Mouse (Mus musculus) granulocyte monocyte progenitor cell, adult 5-6 weeks (primary cell): ENCODE measurements around the gene 9430097D07Rik. TPM values are rescaled to one million over a fixed set of nuclear protein-coding genes. Genes with fewer than 3 reads are reported as not detected.

ENCODE experiments used
- ATAC-seq: replicated peaks from 2 replicates; pipeline ENCODE4 v1.8.0; 2016; ENCODE audit warnings: mild to moderate bottlenecking, moderate TSS enrichment, inconsistent platforms; ENCODE audit not compliant: poor library complexity, severe bottlenecking
- total RNA-seq, 2 experiments: library from RNA; stranded (forward) in 1 of 2; stranded (reverse) in 1 of 2; fragments of 200-712, 200-1000 nt in 1 of 2; fragments of >200 nt in 1 of 2; fragmentation: Nextera tagmentation in 1 of 2; gene quantifications; 2 replicates each; pipeline ENCODE4 v1.2.3; 2014 to 2017

Gene 9430097D07Rik
- not detected in 2 replicates for total RNA-seq (2014; fragmentation: Nextera tagmentation)
- not detected in 2 replicates for total RNA-seq (2017)

DNA sequence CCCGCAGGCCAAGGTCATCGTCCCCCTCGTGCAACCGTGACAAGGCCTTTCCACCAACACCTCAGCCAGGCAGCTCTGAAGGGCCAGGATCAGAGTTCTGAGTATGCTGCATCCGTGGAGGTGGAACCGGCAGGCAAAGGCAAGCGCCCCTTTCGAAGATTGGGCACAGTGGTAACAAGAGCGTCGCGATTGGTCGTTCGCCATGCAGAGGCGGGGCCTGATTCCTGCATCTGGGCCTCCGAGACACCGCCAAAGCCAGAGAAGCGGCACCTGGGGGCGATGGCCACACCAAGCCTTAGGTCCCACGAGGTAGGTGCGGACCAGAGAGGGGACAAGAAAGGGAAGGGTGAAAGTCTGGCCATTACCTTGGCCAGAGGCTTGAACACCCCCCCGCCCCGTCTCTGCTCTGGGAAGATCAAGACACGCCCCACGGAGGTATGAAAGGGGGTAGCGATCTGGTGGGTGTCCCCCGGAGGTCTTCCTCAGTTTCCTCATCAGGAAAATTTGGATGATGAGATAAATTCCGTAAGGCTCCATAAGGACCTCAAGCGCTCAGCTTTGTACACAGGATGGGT, at the start of gene 9430097D07Rik:
Gene 9430097D07Rik, minus strand, starts transcription at position 99 of the 575 bp plus-strand sequence.
- peak; percentile 20; the same call in 1 of the 2 replicates for ATAC-seq

DNA sequence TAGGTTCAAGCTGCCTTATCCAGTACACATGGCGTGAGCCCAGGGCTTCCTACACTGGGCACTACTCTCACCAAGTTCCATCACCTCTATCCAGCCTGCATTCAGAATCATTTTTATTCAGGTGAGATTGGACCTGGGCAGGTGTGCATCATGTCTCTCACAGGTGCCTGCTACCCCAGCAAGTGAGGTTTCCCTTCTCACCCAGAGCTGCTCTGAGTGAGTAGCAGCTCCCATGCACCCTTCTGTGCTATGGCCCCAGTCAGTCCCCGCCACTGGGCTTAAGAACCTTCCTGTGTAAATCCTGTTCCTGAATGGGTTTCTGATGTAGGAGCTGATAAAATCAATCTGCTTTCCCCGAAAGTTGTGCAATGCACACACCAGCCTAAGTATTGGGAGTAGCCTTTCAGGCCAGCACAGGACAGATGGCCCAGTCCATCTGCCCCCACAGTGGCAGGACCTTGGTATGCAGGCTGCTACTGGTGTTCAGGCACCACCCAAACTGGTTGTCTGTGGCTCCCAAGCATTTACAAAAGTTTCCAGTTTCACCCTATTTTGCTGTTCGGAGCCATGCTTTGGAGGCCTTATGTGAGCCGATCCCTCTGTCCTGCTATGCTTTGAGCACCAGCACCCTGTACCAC, 48.7 kb upstream of the 9430097D07Rik start:
- ATAC-seq: no peak

GRCm38 (mm10) chr2:32621517-32621859, 46.0 kb upstream of the 9430097D07Rik start, which contains the start of gene Ak1:
Gene Ak1 (plus strand): TSS chr2:32621758.
- ATAC-seq: no peak

DNA sequence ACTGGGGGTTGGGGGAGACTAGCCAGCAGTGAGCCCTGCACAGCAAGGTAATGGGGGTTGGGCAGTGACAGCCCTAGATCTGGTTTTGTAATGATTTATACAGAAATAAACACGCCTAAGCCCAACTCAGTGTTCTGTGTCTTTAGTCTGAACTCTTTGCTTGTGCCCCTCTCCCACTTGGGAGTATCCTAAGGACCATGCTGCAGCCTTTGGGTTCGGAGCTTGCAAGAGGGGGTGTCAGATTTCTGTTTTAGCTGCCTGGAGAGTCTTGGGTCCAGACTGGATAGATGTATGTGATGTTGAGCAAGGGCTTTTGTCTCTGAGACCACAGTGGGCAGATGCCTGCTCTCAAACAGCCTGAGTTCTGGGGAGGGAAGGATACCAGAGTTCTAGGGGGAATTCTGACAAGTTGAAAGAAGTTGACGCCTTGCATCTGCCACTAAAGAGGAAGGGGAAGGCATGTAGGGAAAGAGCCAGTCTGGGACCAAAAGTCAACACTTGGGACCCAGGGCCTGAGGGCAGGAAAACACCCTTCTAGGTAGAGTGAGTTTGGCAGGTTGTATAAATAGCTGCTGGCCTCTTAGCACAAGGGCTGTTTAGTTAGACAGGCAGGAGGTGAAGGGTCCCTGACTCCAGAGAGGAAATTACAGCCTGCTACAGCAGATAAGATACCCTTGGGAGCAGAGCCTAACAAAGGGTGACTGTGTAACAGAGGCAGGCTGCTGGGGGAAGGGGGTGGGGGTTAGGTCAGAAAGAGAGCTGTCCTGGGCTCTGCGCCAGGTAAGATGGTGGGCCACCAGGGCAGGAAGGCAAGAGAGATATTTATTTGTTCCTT, 45.4 kb upstream of the 9430097D07Rik start:
- ATAC-seq: no peak

GRCm38 (mm10) chr2:32618051-32618450, 42.6 kb upstream of the 9430097D07Rik start:
- ATAC-seq: no peak

DNA sequence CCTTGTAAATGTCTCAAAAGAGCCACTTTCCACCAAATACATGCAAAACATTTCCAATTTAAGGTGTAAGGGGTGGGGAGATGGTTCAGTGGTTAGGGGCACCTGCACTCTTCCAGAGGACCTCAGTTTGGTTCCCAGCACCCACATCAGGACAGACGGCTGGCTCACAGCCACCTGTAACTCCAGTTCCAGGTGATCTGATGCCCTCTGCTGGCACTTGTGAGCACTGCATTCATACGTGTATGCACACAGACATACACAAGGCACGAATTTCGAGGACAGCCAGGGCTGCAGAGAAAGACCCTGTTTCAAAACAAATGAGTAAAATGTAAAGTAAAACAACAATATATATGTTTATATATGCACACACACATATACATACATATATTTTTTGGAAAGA, 42.1 kb upstream of the 9430097D07Rik start:
- no peak for ATAC-seq

DNA sequence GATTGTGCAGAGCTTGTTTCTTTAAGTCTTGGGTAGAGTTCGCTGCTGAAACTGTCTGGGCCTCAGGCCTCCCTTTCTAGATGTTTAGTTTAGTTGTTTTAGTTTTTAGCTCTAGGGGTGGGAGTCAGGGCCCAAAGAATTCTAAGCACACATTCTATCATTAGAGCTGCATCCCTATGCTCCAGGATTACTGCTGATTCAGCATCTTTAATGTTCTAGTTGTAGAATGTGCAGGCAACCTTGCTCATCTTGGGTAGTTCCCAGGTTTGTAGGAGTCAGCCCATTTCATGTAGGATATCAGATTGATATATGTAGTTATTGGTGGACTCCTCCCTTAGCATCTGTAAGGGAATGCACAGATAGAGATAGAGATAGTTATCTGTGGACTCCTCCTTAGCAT, 41.6 kb upstream of the 9430097D07Rik start:
- no peak for ATAC-seq

- no peak for ATAC-seq
These were observed 36.8 kb upstream of the 9430097D07Rik start for GRCm38 (mm10) chr2:32612274-32612673.

GRCm38 (mm10) chr2:32610610-32611229, 35.2 kb upstream of the 9430097D07Rik start:
- 0 out of 2 replicates have a peak, but pooled peaks have one; percentile 10 for ATAC-seq

DNA sequence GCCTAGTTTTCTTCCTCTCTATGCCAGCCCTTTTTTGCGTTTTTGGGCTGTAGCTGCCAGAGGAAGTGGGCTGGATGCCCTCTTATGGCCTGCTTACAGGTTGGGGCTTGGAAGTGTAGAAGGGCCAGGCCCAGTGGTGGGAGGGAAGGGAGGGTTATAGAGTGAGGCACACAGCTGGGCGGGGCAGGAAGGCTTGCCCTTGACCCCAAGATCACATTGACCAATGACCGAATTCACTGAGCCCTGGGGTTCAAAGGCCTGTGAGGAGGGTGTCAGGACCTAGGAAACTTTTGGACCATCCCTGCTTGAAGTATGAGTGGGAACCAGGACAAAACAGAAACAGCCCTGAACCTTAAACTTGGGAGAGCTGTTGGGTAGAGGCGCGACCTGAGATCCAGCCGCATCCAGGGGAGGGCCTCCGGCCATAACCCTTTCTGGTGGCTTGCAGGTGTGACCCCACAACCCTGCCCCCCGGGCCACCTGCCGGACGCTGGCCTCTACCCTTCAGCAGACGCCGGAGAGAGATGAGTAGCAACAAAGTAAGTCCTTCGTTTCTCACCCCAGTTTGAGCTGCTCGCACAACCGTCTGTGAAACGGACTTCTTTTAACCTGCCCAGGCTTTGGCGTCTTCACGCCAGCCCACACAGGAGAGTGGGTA, 33.4 kb upstream of the 9430097D07Rik start:
- peak; percentile 29; the same call in 1 of the 2 replicates for ATAC-seq

DNA sequence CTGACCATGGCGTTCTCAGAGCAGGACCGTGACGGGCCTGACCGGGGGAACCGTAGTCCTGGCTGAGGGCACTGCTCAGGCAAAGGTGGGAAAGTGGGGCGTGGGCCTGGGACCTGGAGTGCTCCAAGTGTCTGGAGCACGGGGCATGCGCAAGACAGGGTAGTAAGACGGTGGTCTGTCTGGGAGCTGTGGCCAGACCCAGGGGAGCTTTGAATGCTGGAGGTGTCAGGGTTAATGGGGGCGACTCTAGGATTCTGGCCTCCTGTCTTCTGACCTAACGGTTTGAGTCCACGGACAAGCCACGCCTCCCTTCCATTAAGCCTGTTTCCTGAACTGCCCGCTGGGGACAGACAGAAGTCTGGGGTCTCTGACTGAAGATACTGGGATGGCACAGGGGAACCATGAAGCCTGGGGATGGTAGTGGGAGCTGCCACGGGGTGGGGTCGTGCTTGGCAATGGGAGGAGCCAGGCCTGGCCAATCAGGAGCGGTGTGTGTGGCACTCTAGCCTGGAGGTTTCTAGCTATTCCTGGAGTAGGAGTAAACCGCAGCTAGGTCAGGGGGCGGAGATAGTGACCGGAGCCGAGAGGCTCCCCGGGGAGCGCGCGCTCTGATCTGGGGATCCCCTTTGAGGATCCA, 32.8 kb upstream of the 9430097D07Rik start:
- peak; percentile 68 for ATAC-seq

GRCm38 (mm10) chr2:32607262-32607947, 31.9 kb upstream of the 9430097D07Rik start:
- peak; percentile 46 for ATAC-seq

DNA sequence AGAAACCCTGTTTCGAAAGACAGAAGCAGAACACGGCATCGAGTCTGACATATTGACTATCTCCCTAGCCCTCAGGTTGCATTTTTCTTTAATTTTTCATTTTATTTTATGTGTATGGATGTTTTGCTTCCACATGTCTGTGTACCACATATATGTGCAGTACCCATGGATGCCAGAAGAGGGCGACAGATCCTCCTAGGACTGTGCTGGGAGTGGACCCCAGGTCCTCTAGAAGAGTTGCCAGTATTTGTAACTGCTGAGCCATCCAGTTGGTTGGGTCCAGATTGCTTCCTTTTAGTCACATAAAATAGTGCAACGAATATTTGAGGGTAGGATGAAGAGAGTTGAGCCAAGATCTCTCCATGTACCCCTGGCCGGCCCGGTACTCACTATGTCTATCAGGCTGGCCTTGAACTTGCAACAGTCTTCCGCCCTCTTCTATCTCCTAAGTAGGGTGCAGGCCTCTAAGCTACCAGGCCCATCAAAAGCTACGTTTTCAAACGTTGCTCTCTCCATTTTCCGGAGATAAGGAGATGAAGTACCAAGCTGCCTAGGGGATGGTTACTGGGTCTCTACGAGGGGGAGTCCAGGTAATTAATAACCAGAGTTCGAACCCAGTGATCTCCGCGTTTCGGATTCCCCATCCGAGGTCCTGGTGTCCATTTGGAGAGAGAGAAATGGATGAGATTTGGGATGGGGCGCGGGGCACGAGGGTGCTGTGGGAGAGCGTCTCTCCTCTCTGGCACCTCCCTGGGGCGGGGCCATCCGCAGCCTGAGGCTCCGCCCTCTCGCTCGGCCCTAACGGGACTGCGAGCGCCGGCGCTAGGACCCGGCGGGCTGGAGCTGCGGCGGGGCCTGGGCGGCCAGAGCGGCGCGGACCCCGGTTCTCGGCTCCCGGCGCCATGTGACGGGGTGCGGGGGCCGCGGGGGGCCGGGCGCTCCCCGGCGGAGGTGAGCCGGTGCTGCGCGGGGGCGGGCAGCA, 31.0 kb upstream of the 9430097D07Rik start:
- ATAC-seq: peak; percentile 40

DNA sequence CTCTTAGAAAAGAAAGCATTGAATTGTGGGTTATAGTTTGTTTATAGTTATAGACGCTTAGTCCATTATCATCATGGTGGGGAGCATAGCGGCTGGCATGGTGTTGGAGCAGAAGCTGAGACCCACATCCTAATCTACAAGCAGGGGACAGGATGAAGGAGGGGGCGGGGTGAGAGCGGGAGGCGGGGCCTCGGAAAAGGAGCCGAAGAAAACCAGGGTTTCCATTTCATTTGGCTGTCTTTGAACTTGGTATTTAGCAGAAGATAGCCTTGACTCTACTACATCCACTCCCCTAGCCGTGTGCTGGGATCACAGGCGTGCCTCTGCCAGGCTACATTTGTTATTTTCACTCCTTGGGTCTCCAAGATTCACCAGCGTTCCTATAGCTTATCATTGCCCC, 29.1 kb upstream of the 9430097D07Rik start:
- no peak for ATAC-seq

- peak; percentile 47 for ATAC-seq
These were observed 27.1 kb upstream of the 9430097D07Rik start for GRCm38 (mm10) chr2:32602600-32603054.

- ATAC-seq: peak; percentile 67
These were observed 26.1 kb upstream of the 9430097D07Rik start for GRCm38 (mm10) chr2:32601417-32602065.

DNA sequence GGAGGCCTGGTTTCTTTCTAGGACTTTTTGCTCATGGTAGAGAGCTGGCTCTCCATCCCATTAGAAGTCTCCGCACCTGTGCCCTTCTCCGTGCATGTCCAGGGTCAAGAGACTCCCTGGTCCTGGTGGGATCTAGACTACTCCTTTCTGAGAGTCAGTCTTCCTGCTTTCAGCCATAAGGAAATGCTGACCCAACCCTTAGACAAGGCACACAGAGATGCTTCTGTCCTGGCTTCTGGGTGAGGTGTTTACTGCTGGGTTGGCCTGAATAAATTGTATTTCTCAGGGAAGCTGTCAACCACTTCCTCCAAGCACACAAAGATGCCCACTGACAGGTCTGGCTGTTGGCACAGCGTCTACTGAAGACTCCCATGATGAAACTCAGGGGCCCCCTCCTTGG, 23.9 kb upstream of the 9430097D07Rik start, which contains the start of gene St6galnac6:
Gene St6galnac6, plus strand, starts transcription at position 301 of the 400 bp plus-strand sequence.
- ATAC-seq: no peak
